Mouse (Mus musculus): Measurements from ENCODE around the gene Chic1. TPM values are rescaled to one million over a fixed set of nuclear protein-coding genes. Genes with fewer than 3 reads are reported as not detected.

Chic1 gene
- polyA plus RNA-seq (2012; rRNA removed), result 0.12 and 0.22 TPM in 2 replicates

DNA sequence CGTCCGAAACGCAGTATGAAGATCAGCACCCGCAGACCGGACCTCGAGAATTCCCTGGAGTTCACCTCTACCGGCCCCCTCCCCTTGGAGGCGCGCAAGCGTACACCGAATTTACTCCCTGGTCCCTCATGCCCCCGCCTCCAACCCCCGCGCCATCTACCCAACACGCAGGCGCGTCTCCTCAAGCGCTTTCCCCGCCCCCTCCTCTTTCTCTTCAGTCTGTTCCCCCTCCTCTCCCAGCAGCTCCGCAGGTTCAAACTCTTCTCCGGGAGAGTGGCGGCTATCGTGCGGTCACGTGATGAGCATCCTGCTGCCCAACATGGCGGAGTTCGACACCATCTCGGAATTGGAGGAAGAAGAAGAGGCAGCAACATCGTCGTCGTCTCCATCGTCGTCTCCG, at the start of gene Chic1:
Gene Chic1 (plus strand): TSS at position 190 of the 400 bp plus-strand sequence.
- Histone ChIP-seq H3K36me3 (ENCODE audit: control insufficient read depth, insufficient read depth, low read length) (no peaks in the 10 kb centered on the region), H3K27me3 (ENCODE audit: control insufficient read depth, insufficient read depth, low read length) (no peaks in the 10 kb centered on the region), H3K4me1 (ENCODE audit: control insufficient read depth, insufficient read depth, low read length) (no peaks in the 10 kb centered on the region), H3K27ac (ENCODE audit: control insufficient read depth, insufficient read depth, low read depth, low read length) (peak within 1 kb of the TSS; percentile 61), H3K4me3 (ENCODE audit: control insufficient read depth, low read depth, low read length) (peak within 1 kb of the TSS; percentile 96)
- TF ChIP-seq CTCF (IDR thresholded peaks at IDR 0.05; ENCODE audit: control insufficient read depth, insufficient read depth, insufficient replicate concordance, low read depth, low read length), result no peak
- no peak for TF ChIP-seq POLR2A (IDR thresholded peaks at IDR 0.05; ENCODE audit: control insufficient read depth, low read depth, low read length)

DNA sequence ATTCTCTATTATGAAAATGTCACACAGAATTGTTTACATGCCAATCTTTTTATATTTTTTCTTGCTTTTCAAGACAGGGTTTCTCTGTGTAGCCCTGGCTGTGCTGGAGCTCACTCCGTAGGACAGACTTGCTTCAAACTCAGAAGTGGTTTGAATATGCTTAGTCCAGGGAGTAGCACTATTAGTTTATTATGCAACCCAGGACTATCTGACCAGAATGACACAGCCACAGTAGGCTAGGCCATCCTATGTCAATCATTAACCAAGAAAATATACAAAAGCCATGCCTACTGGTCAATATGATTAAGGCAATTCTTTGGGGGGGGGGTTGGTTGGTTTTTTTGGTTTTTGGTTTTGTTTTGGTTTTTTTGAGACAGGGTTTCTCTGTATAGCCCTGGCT, 48.0 kb upstream of the Chic1 start:
- Histone ChIP-seq H3K4me1 (ENCODE audit: control insufficient read depth, insufficient read depth, low read length) (no peaks in the 10 kb centered on the region), H3K36me3 (ENCODE audit: control insufficient read depth, insufficient read depth, low read length) (no peaks in the 10 kb centered on the region), H3K27me3 (ENCODE audit: control insufficient read depth, insufficient read depth, low read length) (no peaks in the 10 kb centered on the region), H3K4me3 (ENCODE audit: control insufficient read depth, low read depth, low read length) (no peak overlapping the region), H3K27ac (ENCODE audit: control insufficient read depth, insufficient read depth, low read depth, low read length) (no peak overlapping the region)
- TF ChIP-seq POLR2A (IDR thresholded peaks at IDR 0.05; ENCODE audit: control insufficient read depth, low read depth, low read length), result no peak
- TF ChIP-seq CTCF (IDR thresholded peaks at IDR 0.05; ENCODE audit: control insufficient read depth, insufficient read depth, insufficient replicate concordance, low read depth, low read length), result no peak

DNA sequence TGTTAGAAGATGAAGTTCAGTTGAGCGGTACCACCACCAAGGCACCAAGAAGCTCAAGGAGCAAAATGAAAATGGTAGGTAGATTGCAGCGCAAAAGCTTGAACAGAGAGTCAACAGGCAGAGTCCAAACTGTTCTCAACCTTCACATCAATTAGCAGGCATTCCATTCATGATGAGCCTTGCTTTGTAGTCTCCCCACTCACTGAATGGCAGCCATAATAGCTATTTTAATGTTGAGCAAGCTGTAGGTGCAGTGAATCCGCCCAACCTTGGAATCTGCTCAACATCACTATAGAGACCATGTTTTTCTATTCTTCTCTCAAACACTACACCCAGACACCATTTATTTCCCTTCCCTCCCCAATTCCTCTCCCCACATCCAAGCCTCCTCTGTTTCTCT, 44.6 kb upstream of the Chic1 start:
- Histone ChIP-seq H3K4me3 (ENCODE audit: control insufficient read depth, low read depth, low read length) (no peak overlapping the region), H3K27me3 (ENCODE audit: control insufficient read depth, insufficient read depth, low read length) (no peaks in the 10 kb centered on the region), H3K36me3 (ENCODE audit: control insufficient read depth, insufficient read depth, low read length) (no peaks in the 10 kb centered on the region), H3K4me1 (ENCODE audit: control insufficient read depth, insufficient read depth, low read length) (no peaks in the 10 kb centered on the region), H3K27ac (ENCODE audit: control insufficient read depth, insufficient read depth, low read depth, low read length) (no peak overlapping the region)
- TF ChIP-seq POLR2A (IDR thresholded peaks at IDR 0.05; ENCODE audit: control insufficient read depth, low read depth, low read length) (no peak), CTCF (IDR thresholded peaks at IDR 0.05; ENCODE audit: control insufficient read depth, insufficient read depth, insufficient replicate concordance, low read depth, low read length) (no peak)

DNA sequence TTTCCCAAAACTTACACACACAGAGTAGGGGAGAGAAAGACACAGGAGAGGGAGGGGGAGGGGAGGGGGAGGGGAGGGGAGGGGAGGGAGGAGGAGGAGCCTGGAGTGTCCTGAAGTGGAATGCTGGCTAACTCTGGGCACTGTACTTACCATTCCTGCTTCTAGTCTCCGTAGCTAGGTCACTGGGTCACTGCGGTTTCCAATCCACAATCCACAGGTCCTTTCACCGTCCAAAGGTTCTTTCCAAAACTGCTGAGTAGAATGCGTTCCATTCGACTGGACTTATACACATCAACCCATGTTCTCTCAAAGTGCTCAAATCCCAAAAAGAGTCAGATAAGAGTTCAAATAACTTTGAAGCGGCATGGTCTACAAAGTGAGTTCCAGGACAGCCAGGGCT, 42.1 kb upstream of the Chic1 start:
- H3K27me3 ChIP-seq (ENCODE audit: control insufficient read depth, insufficient read depth, low read length), result no peaks in the 10 kb centered on the region

DNA sequence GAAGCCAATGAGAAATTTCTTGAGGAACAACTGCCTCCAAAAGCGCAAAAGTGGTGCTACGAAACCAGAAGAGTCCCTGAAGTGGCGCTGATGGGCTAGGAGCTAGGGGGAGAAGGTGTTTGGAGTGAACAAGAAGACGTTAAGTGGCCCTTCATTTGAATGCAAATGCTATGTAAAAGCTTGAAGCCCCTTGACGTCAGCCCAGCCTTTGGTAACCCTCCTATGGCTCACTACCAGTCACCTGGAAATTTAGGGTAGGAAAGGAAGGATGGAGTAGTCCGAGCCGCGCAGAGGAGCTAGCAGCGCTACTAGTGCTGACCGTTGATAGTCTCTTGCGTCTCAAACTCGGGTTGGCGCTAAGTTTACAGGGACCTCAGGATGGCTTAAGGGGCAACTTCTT, 35.1 kb upstream of the Chic1 start, which contains the start of gene Cdx4:
Gene Cdx4 (plus strand): TSS at position 253 of the 400 bp plus-strand sequence.
- no peak for TF ChIP-seq CTCF (IDR thresholded peaks at IDR 0.05; ENCODE audit: control insufficient read depth, insufficient read depth, insufficient replicate concordance, low read depth, low read length)
- Histone ChIP-seq H3K27ac (ENCODE audit: control insufficient read depth, insufficient read depth, low read depth, low read length) (no peak within 1 kb of the TSS), H3K36me3 (ENCODE audit: control insufficient read depth, insufficient read depth, low read length) (no peaks in the 10 kb centered on the region), H3K27me3 (ENCODE audit: control insufficient read depth, insufficient read depth, low read length) (no peaks in the 10 kb centered on the region), H3K4me1 (ENCODE audit: control insufficient read depth, insufficient read depth, low read length) (0 out of 2 replicates have a peak, but pooled peaks cover 2% of the 10 kb centered on the region), H3K4me3 (ENCODE audit: control insufficient read depth, low read depth, low read length) (no peak within 1 kb of the TSS)

More for the DNA sequence above, 42.1 kb upstream of the Chic1 start:
- Histone ChIP-seq H3K27ac (ENCODE audit: control insufficient read depth, insufficient read depth, low read depth, low read length) (no peak overlapping the region), H3K4me1 (ENCODE audit: control insufficient read depth, insufficient read depth, low read length) (no peaks in the 10 kb centered on the region), H3K36me3 (ENCODE audit: control insufficient read depth, insufficient read depth, low read length) (no peaks in the 10 kb centered on the region), H3K4me3 (ENCODE audit: control insufficient read depth, low read depth, low read length) (no peak overlapping the region)
- TF ChIP-seq POLR2A (IDR thresholded peaks at IDR 0.05; ENCODE audit: control insufficient read depth, low read depth, low read length), result no peak
- TF ChIP-seq CTCF (IDR thresholded peaks at IDR 0.05; ENCODE audit: control insufficient read depth, insufficient read depth, insufficient replicate concordance, low read depth, low read length), result no peak

DNA sequence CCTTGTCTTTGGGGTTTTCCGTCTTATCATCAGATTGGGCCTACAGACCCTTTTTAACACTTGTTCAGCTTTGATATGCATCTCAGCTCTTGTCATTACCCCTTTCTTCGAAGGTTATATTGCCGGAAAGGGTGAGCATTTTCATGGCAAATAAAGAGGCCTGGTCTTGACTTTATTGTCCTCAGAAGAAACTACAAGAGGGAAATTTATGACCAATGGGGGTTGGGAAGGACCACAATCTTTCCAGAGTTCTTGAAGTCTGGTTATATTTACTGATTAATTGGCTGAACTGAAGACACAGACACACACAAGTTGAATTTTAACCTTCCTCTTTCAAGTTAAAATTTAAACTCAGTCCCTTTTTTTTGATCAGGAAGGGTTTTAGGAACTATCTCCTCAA, 30.4 kb upstream of the Chic1 start:
- TF ChIP-seq CTCF (IDR thresholded peaks at IDR 0.05; ENCODE audit: control insufficient read depth, insufficient read depth, insufficient replicate concordance, low read depth, low read length) (no peak), POLR2A (IDR thresholded peaks at IDR 0.05; ENCODE audit: control insufficient read depth, low read depth, low read length) (no peak)

DNA sequence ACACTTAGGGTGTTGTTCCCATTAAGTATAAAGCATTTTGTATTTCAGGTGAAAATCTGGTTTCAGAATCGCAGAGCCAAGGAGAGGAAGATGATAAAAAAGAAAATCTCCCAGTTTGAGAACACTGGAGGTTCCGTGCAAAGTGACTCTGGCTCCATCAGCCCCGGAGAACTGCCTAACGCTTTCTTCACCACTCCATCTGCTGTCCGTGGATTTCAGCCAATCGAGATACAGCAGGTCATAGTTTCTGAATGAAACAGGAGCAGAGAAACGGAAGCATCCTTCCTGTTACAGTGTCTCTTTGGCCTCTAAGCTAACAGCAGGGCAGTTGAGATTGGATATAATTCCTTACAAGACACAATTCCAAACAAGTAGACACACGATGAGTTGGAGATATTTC, 26.9 kb upstream of the Chic1 start:
- H3K27me3 ChIP-seq (ENCODE audit: control insufficient read depth, insufficient read depth, low read length), result no peaks in the 10 kb centered on the region
- H3K4me1 ChIP-seq (ENCODE audit: control insufficient read depth, insufficient read depth, low read length), result no peaks in the 10 kb centered on the region
- TF ChIP-seq POLR2A (IDR thresholded peaks at IDR 0.05; ENCODE audit: control insufficient read depth, low read depth, low read length) (no peak), CTCF (IDR thresholded peaks at IDR 0.05; ENCODE audit: control insufficient read depth, insufficient read depth, insufficient replicate concordance, low read depth, low read length) (no peak)
- no peak overlapping the region for H3K4me3 ChIP-seq (ENCODE audit: control insufficient read depth, low read depth, low read length)
- no peaks in the 10 kb centered on the region for H3K36me3 ChIP-seq (ENCODE audit: control insufficient read depth, insufficient read depth, low read length)
- no peak overlapping the region for H3K27ac ChIP-seq (ENCODE audit: control insufficient read depth, insufficient read depth, low read depth, low read length)

More for the DNA sequence above, 30.4 kb upstream of the Chic1 start:
- Histone ChIP-seq H3K27ac (ENCODE audit: control insufficient read depth, insufficient read depth, low read depth, low read length) (no peak overlapping the region), H3K27me3 (ENCODE audit: control insufficient read depth, insufficient read depth, low read length) (no peaks in the 10 kb centered on the region), H3K4me3 (ENCODE audit: control insufficient read depth, low read depth, low read length) (no peak overlapping the region), H3K36me3 (ENCODE audit: control insufficient read depth, insufficient read depth, low read length) (no peaks in the 10 kb centered on the region), H3K4me1 (ENCODE audit: control insufficient read depth, insufficient read depth, low read length) (0 out of 2 replicates have a peak, but pooled peaks cover 2% of the 10 kb centered on the region)

Measured in testis, adult 2 months (tissue).